Mouse (Mus musculus): Measurements from ENCODE around the gene Col8a2.

Col8a2 gene

GRCm38 (mm10) chr4:126260520-126261201 is 25.9 kb upstream of the Col8a2 start:
- peak; percentile 84 for DNase-seq

GRCm38 (mm10) chr4:126261266-126261665 is 25.3 kb upstream of the Col8a2 start:
- no peak for DNase-seq

GRCm38 (mm10) chr4:126261675-126262074 is 24.9 kb upstream of the Col8a2 start:
- no peak for DNase-seq

GRCm38 (mm10) chr4:126262119-126262807 is 24.3 kb upstream of the Col8a2 start, which contains the start of gene Trappc3:
Gene Trappc3, plus strand, starts transcription at chr4:126262325.
- peak; percentile 100 for DNase-seq

GRCm38 (mm10) chr4:126269292-126269691 is 17.3 kb upstream of the Col8a2 start:
- DNase-seq: no peak

- no peak for DNase-seq
Observed at GRCm38 (mm10) chr4:126273753-126274152, 12.8 kb upstream of the Col8a2 start.

- no peak for DNase-seq
Observed at GRCm38 (mm10) chr4:126275081-126275480, 11.5 kb upstream of the Col8a2 start.

GRCm38 (mm10) chr4:126275681-126276131 is 10.9 kb upstream of the Col8a2 start:
- DNase-seq: peak; percentile 63

- peak; percentile 77 for DNase-seq
Observed at GRCm38 (mm10) chr4:126277906-126278564, 8.6 kb upstream of the Col8a2 start.

GRCm38 (mm10) chr4:126278565-126278915 is 8.1 kb upstream of the Col8a2 start:
- no peak for DNase-seq

- no peak for DNase-seq
Observed at GRCm38 (mm10) chr4:126278961-126279360, 7.6 kb upstream of the Col8a2 start.

GRCm38 (mm10) chr4:126281706-126282105 is 4.9 kb upstream of the Col8a2 start:
- no peak for DNase-seq

GRCm38 (mm10) chr4:126283582-126283981 is 3.0 kb upstream of the Col8a2 start:
- no peak for DNase-seq

GRCm38 (mm10) chr4:126287302-126287995 is 856 bp downstream of the Col8a2 start:
- no peak for DNase-seq

- DNase-seq: no peak
Observed at GRCm38 (mm10) chr4:126288085-126288666, 1.6 kb downstream of the Col8a2 start.

GRCm38 (mm10) chr4:126290314-126290713 is 3.7 kb downstream of the Col8a2 start:
- DNase-seq: no peak

- DNase-seq: no peak
Observed at GRCm38 (mm10) chr4:126291196-126291595, 4.6 kb downstream of the Col8a2 start.

GRCm38 (mm10) chr4:126295152-126295551 is 8.6 kb downstream of the Col8a2 start:
- no peak for DNase-seq

- no peak for DNase-seq
Observed at GRCm38 (mm10) chr4:126295937-126296336, 9.3 kb downstream of the Col8a2 start.

GRCm38 (mm10) chr4:126296617-126297101 is 10.1 kb downstream of the Col8a2 start:
- peak; percentile 86 for DNase-seq

GRCm38 (mm10) chr4:126300916-126301583 is 14.5 kb downstream of the Col8a2 start:
- peak; percentile 36 for DNase-seq
